Mouse (Mus musculus): Measurements from ENCODE around the gene Mrtfb. TPM values are rescaled to one million over a fixed set of nuclear protein-coding genes. Genes with fewer than 3 reads are reported as not detected.

Mrtfb gene
- polyA plus RNA-seq (2017; shearing (Covaris generic)): 10 to 100 TPM in 1 of 2 experiments, 1 to 10 TPM in 1; 8.8 to 10.2 TPM

GRCm38 (mm10) chr16:13255855-13256635, at the start of gene Mrtfb:
Gene Mrtfb, plus strand, starts transcription at chr16:13256481.

Other genes starting within 250 kb of the Mrtfb start
- 10 to 100 TPM; 20.0 to 31.3 TPM for gene Ercc4, start 146.8 kb upstream of the Mrtfb start, polyA plus RNA-seq (2017; shearing (Covaris generic))

All from activated CD4-positive, CD25-positive, alpha-beta regulatory T cell (primary cell).